Mouse (Mus musculus) CD4-positive helper T cell, adult 2 months (primary cell): ENCODE measurements around the gene Gp6.
"Not testable (repeated sequence)": the region's sequence is repeated elsewhere in the genome, so short reads cannot be mapped to it uniquely, and the experiment has no call there.

ENCODE experiments used
- DNase-seq: peaks from one replicate; pipeline ENCODE4 v3.0.0-alpha.2; 2012; ENCODE audit warnings: low read depth, missing footprints, low spot score

Gp6 gene

DNA sequence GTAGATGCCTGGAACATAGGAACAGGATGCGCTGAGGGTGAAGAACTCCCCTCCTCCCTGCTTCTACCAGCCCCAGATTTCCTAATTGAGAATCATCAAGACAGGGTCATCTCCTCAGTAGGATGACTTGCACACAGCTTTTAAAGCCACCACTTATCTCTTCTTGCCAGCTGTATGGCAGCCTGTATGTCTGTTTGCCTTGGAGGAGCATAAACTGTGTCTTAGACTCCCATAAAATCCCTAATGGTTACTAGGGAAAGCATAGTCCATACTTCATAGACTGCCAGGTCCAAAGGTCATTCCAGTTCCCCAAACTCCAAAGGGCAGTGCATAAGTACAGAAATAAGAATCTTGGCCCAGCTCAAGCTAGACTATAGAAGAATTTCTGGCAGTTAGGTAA, at the start of gene Gp6:
Gene Gp6, minus strand, starts transcription at position 15 of the 400 bp plus-strand sequence.
- no peak for DNase-seq

DNA sequence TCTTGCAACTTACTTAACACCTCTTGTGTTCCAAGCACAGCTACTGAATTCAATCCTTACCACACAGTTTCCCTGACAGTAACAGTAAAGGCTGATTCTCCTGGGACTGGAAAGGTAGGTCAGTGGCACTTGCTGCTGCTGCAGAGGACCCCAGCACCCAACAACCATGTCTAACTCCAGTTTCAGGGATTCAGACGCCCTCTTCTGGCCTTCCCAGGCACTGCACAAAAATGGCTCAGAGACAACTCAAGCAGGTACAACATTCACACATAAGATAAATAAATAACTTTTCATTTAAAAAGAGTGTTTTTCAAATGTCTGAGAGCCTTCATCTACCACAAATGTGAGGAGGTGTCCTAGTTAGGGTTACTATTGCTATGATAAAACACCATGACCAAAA, 49.6 kb upstream of the Gp6 start:
- no peak for DNase-seq

DNA sequence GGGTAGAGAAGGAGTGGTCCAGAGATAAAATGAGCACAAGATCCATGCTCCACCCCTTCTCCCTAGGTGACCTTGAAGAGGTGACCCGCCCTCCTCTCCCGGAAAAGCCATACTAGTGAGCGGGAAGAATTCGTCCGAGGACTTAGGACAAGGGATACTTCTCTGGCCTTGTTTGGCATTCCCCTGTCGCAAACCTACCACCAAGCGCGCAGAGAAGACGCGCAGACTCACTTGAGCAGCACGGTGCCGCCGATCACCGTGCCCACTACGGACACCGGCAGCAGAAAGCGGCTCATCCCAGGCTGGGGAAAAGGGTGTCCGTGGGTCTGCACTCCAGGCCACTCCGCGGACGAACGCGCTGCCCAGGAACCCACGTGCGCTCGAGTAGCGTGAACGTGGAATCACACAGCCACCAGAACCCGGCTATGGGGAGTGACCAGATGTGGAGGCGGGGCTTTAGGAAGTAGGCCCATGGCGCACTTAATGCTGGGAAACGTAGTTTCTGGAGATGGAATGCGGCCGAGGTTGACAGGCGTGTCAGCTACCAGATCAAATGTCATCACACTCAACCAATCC, 47.8 kb upstream of the Gp6 start, which contains the start of gene Rdh13:
Gene Rdh13, minus strand, starts transcription at position 434 of the 576 bp plus-strand sequence.
- DNase-seq = peak; percentile 86

DNA sequence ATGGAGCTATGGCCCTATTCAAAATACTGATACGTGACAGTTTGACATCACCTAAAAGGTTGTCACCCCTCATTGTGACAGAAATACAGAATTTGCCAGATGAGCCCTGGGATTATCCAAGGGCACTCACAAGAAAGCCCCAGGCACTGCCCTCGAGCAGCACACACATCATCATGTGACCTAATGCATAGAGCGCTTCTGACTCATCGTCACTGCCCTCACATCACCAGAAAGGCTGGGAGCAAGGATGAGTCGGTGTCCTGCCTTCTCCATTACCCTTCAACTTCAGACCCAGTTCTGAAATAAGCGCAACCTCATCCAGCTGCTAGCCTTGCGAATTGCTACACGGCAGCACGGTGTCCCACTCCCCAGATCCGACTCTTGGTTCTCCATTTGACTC, 43.0 kb upstream of the Gp6 start:
- DNase-seq = no peak

DNA sequence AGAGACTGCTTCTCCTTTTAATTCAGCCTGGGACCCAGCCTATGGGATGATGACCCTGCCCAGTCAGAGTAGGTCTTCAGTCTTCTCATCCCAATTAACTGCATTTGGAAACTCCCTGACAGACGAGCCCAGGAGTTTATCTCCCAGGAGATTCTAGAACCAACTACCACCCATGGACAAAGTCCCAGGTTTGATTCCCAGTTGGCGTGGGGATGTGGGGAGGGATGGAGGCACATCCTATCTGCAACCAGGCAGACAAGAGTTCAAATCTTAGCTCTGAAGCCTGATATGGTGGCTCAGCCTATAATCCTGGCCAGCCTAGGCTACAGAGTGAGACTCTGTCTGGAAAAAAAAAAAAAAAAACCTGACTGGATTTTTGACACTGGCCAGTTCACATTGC, 40.2 kb upstream of the Gp6 start:
- no peak for DNase-seq

DNA sequence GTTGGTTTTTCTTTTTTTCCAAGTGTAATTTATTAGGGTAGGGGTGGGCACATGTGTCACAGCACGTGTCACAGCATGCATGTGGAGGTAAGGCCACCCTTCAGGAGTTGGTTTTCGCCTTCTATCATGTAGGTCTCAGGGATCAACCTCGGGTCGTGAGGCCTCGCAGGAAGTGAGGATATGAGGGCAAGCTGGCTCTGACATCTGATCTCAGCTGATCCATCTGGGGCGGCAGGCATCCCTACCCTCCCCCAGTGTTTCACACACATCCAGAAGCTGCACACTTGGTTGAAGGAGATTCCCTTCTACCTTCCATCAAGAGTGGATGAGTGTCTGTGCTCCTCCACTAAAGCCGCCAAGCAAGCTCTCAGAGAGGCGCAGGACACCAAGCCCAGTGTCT, 34.5 kb upstream of the Gp6 start:
- no peak for DNase-seq

DNA sequence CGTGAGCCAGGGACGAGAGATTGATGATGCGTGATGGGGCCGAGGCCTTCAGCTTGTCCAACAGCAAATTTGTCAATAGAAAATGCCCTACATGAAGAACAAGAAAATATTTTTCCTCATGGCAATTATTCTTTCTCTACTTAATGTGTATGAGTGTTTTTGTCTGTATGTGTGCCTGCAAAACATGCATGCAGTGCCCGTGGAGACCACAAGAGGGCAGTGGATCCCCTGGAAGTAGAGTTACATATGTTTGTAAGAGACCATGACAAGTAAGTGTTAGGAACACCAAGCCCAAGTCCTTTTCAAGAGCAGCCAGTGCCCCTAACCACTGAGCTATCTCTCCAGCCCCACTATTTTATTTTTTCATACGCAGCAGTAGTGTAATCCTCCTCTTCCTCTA, 34.0 kb upstream of the Gp6 start:
- peak; percentile 78 for DNase-seq

DNA sequence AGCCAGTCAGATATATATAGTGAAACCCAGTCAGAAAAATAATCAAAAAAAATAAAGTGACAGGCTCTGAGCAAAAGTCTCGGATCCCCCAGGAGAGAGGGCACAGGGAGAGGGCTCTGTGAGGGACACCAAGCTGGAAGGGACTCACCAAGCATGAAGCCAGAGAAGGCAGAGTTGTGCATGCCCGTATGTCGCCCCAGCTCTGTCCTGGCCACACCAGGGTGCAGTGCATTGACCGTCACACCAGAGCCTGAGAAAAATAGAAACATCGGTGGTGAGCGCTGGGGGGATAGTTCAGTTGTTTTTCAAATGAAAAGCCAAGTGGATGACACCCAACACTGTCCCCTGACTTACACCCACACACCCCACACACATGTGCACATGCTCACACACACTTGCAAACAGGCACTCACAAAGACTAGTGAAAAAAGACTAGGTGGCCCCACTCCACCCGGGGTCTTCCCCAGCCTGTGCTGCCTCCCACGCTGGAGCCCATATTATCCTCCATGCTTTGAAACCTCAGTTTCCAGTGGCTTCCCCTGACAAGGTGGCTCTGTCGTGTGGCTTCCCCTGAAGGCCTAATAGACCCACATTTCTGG, 32.8 kb upstream of the Gp6 start:
- no peak for DNase-seq

DNA sequence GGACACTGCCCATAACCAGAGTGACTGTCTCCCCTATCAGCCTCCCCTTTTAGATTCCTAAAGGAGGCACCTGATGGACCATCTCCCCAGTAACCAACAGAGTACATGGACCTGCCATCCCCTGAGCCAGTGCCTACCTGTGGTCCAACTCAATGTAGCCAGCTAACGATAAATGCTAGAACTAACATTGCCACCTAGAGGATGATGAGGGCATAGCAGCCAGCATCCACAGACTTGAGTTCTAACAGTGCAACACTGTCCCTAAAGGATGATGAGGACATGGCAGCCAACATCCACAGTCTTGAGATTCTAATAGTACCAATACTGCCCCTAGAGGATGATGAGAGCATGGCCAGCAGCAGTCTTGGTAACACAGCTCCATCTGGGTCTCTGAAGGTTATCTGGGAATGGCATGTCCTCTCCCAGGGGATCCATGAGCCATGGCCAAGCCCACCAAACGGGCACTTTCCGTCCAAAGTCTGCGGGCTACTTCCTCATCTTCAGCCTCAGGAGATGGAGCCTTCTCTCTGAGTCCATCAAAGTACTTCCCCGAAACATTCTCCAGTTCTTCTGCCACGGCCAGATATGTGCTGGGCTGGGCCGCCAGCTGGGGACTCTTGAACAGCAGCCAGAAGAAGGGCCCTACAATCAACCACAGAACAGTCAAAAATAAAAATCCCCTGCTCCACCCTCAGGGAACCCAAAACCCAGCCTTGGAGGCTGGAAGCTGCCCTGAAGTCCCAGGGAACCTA, 29.8 kb upstream of the Gp6 start:
- DNase-seq = peak; percentile 90

DNA sequence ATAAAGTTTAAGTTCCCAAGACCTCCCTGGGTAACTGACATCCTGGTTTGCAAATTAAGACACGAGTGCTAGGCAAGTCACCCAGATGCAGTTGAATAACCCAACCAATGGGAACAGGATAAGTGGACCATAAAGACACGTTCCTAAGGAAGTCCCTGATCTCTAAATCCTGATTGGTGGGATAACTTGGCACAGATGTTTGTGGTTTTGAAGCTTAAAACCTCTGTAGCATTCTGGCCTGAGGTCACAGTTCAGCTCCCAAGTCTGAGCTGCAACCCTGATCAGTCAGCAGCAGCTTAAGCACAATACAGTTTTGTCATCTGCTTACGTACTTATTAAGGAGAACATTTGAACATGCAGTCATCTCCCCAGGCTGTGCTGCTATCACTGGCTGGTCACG, 22.7 kb upstream of the Gp6 start:
- DNase-seq = no peak

DNA sequence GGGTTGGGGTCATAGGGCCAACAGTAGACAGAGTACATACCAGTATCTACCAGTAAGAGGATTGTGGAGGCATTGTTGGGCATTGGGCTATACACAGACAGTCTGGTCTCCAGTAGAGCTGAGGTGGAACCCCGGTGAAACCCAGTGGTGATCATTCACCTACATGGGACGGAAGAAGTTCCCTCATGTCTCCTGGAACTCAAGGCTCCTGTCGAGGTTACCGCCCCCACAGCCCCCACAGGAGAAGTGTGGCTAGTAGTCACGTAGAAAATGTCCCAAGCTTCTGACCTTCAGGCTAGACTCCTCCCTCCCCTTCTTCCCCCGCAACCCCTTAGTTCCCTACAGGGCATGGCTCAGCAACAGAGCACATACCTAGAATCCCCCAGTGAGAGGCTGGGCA, 22.1 kb upstream of the Gp6 start:
- no peak for DNase-seq

DNA sequence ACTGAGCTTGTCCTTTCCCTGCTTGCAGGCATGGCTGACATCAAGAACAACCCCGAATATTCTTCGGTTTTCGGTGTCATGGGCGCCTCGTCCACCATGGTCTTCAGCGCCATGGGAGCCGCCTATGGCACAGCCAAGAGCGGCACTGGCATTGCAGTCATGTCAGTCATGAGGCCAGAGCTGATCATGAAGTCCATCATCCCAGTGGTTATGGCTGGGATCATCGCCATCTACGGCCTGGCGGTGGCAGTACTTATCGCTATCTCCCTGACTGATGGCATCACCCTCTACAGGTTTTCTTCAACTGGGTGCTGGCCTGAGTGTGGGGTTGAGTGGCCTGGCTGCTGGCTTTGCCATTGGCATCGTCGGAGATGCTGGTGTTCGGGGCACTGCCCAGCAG, 14.9 kb upstream of the Gp6 start:
- DNase-seq = not testable (repeated sequence)

DNA sequence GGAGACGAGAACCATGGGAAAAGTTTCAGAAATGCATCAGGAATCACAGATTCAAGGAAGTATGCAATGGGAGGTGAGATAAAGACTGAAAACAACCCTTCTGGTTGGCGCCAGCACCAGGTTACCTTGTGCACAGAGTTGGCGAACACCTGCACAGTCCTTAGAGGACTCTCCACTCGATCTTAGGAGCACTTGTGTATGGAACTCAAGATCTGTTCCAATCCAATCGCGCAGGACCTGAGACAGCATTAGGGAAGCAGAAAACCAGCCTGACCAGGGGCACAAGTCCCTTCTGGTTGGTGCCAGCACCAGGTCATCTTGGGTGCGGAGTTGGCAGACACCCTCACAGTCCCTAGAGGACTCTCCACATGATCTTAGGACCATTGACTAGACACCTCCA, 24.0 kb downstream of the Gp6 start:
- DNase-seq = no peak

DNA sequence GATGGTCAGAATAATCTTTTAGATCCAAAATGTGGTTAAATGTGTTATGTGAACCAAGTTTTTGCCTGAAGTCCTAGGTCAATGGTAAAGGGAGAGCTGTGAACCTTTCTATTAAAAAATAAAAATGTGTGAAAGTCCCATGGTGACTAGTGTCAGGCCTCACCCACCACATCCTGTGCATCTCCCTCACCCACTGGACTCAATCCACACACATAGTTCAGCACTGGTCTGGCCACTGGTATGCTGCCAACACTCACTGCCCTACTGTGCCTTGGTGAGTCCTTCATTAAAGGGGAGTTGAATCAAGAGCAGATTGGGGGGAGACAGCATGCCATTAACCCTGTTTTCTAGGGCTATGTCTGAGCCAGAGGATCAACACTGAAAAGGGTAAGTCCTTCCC, 60.0 kb downstream of the Gp6 start, which contains the start of gene Ncr1:
Gene Ncr1, plus strand, starts transcription at position 216 of the 400 bp plus-strand sequence.
- no peak for DNase-seq

DNA sequence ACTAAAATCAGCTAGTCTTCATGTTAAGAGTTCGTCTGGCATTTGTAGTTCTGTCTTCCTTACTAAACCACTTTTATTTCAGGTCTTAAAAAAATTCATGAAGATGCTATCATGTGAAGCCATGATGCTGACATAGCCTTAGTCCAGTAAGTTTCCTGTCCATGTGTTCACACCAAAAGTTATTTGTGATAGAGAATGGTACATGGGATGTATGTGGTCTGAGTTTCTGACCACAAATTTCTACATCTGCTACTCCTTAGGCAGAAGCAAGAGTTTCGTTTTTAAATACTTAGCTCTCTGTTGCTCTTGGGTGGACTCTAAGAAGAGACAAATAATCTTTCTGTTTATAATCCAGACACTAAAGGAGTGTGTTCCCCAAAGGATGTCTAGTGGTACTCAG, 74.2 kb downstream of the Gp6 start:
- DNase-seq = no peak
